Mouse (Mus musculus): ENCODE data around the gene 0610009B22Rik.

DNA sequence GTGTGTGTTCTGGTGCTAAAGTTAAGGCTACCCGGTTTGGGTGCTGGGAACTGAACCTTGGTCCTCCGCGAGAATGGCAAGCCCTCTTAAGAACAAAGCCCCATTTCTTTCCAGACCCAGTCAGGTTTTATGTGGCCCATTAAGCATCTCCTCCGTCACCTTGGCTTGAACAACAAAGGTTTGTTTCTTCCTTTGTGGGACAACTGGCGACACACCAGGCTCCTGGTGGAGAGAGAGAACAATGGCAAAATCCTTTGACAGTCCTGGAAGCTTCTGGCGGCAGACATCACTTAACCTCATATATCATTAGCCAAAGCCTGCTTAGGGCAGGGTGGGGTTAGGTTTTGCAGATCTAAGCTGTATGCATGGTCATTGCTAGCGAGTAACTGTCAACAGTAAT lies 26.0 kb downstream of the 0610009B22Rik start:
- TF ChIP-seq EP300 (IDR thresholded peaks at IDR 0.05; ENCODE audit: low read depth) (no peak), CTCF (IDR thresholded peaks at IDR 0.05; ENCODE audit: low read depth) (no peak)

Data from liver, embryonic 14.5 days (tissue).